Mouse (Mus musculus) forebrain, embryonic 11.5 days (tissue): ENCODE results near the gene Tmem230. TPM values are rescaled to one million over a fixed set of nuclear protein-coding genes. Genes with fewer than 3 reads are reported as not detected.

Source experiments
- ATAC-seq: fragments of 200-750 bp; cut with Nextera tagmentation; replicated peaks from 2 replicates; pipeline ENCODE4 v1.8.0; 2017; ENCODE audit warnings: moderate TSS enrichment; ENCODE audit not compliant: low FRiP score
- DNase-seq: peaks from one replicate; pipeline ENCODE4 v3.0.0-alpha.2; 2017; ENCODE audit warnings: low spot score
- H3K27ac ChIP-seq: fragments of 300-500 bp; sonication (generic); 2 replicates; pipeline ENCODE4 v1.5.1; 2014; ENCODE audit warnings: low read depth, low read length
- H3K27me3 ChIP-seq: fragments of 300-500 bp; sonication (generic); 2 replicates; pipeline ENCODE4 v1.6.1; 2014; ENCODE audit warnings: mild to moderate bottlenecking, low read length, mixed read lengths; ENCODE audit not compliant: control insufficient read depth, insufficient read depth
- H3K36me3 ChIP-seq: fragments of 300-500 bp; sonication (generic); 2 replicates; pipeline ENCODE4 v1.6.1; 2014; ENCODE audit warnings: mild to moderate bottlenecking, low read length, moderate library complexity, mixed read lengths; ENCODE audit not compliant: control insufficient read depth, insufficient read depth
- H3K4me1 ChIP-seq: fragments of 300-500 bp; sonication (generic); replicated peaks from 2 replicates; pipeline ENCODE4 v1.6.1; 2014; ENCODE audit warnings: low read length, mixed read lengths; ENCODE audit not compliant: control insufficient read depth, insufficient read depth
- H3K4me2 ChIP-seq: fragments of 300-500 bp; sonication (generic); 2 replicates; pipeline ENCODE4 v1.6.1; 2014; ENCODE audit warnings: low read depth, mild to moderate bottlenecking, low read length, moderate library complexity, mixed read lengths; ENCODE audit not compliant: severe bottlenecking
- H3K4me3 ChIP-seq: fragments of 300-500 bp; sonication (generic); 2 replicates; pipeline ENCODE4 v1.5.1; 2014; ENCODE audit warnings: low read depth, low read length
- H3K9ac ChIP-seq: fragments of 300-500 bp; sonication (generic); 2 replicates; pipeline ENCODE4 v1.6.1; 2014; ENCODE audit warnings: low read length
- H3K9me3 ChIP-seq: fragments of 300-500 bp; sonication (generic); 2 replicates; pipeline ENCODE4 v1.6.1; 2016; ENCODE audit warnings: low read length, mixed read lengths; ENCODE audit not compliant: control insufficient read depth
- WGBS: fragments of 180-500 bp; shearing (Covaris S2); extraction: QIAGEN DNeasy Blood & Tissue Kit; methylation state at CpG from one replicate; pipeline ENCODE4 v1.1.7; 2014; 5-methylcytosine and 5-hydroxymethylcytosine counted together
- polyA plus RNA-seq: library from polyadenylated mRNA; unstranded; fragments of >200 nt; fragmentation: Nextera tagmentation; extraction: Ambion mirVana; gene quantifications from 2 replicates; pipeline ENCODE4 v1.2.1, GENCODE M21; 2014

The Tmem230 gene
- polyA plus RNA-seq, 1 experiment from 2014 or later, result 48.5 TPM

DNA sequence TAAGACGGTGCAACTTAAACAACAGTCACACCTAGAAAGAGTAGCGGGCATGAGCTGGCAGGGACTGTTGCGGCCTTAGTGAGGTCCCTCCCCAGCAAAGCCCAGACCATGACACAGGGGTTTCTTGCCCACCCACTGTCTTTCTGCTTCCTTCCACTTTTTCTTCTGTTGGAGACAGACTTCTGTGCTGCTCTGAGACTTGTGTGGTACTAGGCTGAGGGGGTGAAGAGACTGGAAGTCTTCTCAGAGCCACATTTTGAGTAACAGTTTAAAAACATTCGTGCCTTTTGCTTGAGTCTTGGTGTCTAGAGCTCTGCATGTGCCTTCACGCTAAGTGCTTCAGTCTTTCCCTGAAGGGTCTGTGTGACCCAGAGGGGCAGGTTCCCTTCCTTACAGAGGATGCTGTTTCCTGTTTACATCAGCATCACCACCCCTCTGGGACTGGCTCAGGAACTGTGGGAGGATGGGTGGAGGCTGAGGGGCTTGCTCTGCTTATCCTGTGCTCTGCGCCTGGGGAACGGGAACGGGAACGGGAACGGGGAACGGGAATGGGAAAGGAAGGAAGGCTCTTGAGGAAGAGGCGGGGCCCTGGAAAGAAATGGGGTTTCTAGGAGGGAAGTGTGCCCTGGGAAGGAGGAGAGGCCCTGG is 37.0 kb upstream of the Tmem230 start:
- Histone ChIP-seq H3K4me2 (no peak overlapping the region), H3K9ac (no peak overlapping the region), H3K27me3 (no peaks in the 10 kb centered on the region), H3K4me1 (peaks cover 15% of the 10 kb centered on the region), H3K27ac (0 out of 2 replicates have a peak overlapping the region, but pooled peaks have one; percentile 6), H3K9me3 (no peaks in the 10 kb centered on the region), H3K36me3 (no peaks in the 10 kb centered on the region), H3K4me3 (no peak overlapping the region)
- DNase-seq (peak; percentile 57), ATAC-seq (no peak)
- 85% methylated on average over 12 of the region's 12 CpGs for WGBS

GRCm38 (mm10) chr2:132283236-132284070 is 35.8 kb upstream of the Tmem230 start:
- DNase-seq (peak; percentile 70), ATAC-seq (peak; percentile 67)
- Histone ChIP-seq H3K9me3 (no peaks in the 10 kb centered on the region), H3K36me3 (no peaks in the 10 kb centered on the region), H3K4me2 (peak overlapping the region; percentile 19; the same call in 1 of the 2 replicates), H3K9ac (no peak overlapping the region), H3K4me1 (peaks cover 15% of the 10 kb centered on the region), H3K27me3 (no peaks in the 10 kb centered on the region), H3K4me3 (no peak overlapping the region), H3K27ac (peak overlapping the region; percentile 64)
- 44% methylated on average over 15 of the region's 15 CpGs for WGBS

DNA sequence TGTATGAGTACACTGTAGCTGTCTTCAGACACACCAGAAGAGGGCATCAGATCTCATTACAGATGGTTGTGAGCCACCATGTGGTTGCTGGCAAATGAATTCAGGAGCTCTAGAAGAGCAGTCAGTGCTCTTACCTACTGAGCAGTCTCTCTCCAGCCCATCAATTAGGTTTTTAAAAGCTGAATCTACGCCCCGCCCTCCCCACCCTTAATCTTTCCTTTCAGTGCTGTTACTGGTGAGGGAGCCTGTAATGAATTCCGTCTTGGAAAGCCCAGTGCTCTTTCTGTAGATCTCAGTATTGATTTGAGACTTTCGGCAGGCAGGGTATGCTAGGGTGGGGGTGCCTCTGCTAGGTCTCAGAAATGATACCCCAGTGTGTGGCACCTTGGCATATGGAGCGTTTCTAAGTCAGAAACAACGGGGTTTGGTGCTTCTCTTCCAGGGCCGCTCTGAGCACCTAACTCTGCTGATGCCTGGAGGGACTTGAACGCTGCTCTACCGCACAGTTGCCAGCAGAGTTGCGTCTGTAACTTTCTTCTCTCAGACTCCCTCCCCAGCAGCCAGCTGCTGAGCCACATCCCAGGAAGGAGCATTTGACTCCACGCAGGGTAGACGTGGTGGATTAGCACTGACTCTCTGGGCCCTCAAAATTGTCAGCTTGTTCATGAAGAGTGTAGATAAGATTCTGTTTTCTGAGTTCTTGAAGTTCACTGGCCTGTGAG is 35.0 kb upstream of the Tmem230 start:
- no peak overlapping the region for H3K4me3 ChIP-seq

DNA sequence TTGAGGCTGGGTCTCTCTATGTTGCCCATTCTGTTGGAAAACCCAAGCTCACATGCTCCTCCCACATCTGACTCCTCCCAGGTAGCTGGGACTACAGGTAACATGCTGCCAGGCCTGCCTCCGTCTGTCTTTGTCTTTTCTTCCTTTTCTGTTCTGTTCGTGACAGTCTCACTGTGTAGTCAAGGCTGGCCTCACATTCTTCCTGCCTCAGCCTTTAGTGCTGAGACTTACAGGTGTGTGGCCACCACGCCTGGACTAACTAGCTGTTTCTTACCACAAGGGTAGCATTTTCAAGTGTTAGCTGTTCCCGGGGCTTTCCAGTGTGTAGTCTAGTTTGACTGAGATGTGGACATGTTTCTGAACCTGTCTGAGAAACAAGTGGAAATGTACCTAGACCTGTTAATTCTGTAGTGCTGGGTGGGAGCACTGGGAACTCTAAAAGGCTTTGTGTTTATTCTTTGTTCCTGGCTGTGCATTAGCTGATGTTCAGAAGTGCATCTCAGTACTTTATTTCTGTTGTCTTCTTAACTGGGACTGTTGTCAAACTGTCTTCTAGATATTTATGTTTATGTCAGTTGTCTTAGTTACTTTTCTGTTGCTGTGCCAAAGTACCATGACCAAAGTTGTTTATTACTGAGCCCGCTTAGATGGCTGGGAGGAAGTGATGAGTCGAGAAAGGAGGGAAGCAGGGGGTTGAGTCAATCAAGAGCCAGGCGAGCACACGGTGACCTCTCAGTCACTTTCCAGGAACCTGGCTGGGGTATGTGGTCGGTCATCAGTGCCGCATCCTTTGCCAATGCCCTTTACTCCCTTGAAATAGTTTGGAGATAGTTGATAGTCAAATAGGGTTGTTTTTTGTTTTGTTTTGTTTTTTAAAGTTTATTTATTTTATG is 34.2 kb upstream of the Tmem230 start:
- Histone ChIP-seq H3K36me3 (no peaks in the 10 kb centered on the region), H3K9me3 (no peaks in the 10 kb centered on the region), H3K4me1 (peaks cover 15% of the 10 kb centered on the region), H3K27me3 (no peaks in the 10 kb centered on the region), H3K4me3 (no peak overlapping the region), H3K27ac (peak overlapping the region; percentile 64; the same call in 1 of the 2 replicates), H3K9ac (no peak overlapping the region), H3K4me2 (no peak overlapping the region)
- no peak for ATAC-seq
- WGBS, result 56% methylated on average over 10 of the region's 10 CpGs
- DNase-seq, result no peak

More for the DNA sequence above, 35.0 kb upstream of the Tmem230 start:
- Histone ChIP-seq H3K36me3 (no peaks in the 10 kb centered on the region), H3K4me2 (peak overlapping the region; percentile 19; the same call in 1 of the 2 replicates), H3K4me1 (peaks cover 15% of the 10 kb centered on the region), H3K9me3 (no peaks in the 10 kb centered on the region), H3K9ac (no peak overlapping the region), H3K27ac (peak overlapping the region; percentile 64), H3K27me3 (no peaks in the 10 kb centered on the region)
- ATAC-seq (peak; percentile 73), DNase-seq (no peak)
- 10% methylated on average over 12 of the region's 12 CpGs for WGBS

GRCm38 (mm10) chr2:132280518-132281120 is 33.0 kb upstream of the Tmem230 start:
- DNase-seq (no peak), ATAC-seq (no peak)
- no peak overlapping the region for H3K27ac ChIP-seq
- no peak overlapping the region for H3K4me3 ChIP-seq
- 93% methylated on average over 10 of the region's 10 CpGs for WGBS
- H3K27me3 ChIP-seq, result no peaks in the 10 kb centered on the region
- no peaks in the 10 kb centered on the region for H3K9me3 ChIP-seq
- peaks cover 15% of the 10 kb centered on the region for H3K4me1 ChIP-seq
- H3K36me3 ChIP-seq, result no peaks in the 10 kb centered on the region
- no peak overlapping the region for H3K4me2 ChIP-seq
- H3K9ac ChIP-seq, result no peak overlapping the region

- H3K4me1 ChIP-seq, result peaks cover 15% of the 10 kb centered on the region
- H3K9ac ChIP-seq, result no peak overlapping the region
- no peak overlapping the region for H3K27ac ChIP-seq
- no peaks in the 10 kb centered on the region; the same call in 1 of the 2 replicates for H3K9me3 ChIP-seq
- no peak for DNase-seq
- no peak overlapping the region for H3K4me2 ChIP-seq
- 85% methylated on average over 4 of the region's 4 CpGs for WGBS
- no peaks in the 10 kb centered on the region for H3K27me3 ChIP-seq
- no peak for ATAC-seq
- no peaks in the 10 kb centered on the region for H3K36me3 ChIP-seq
- H3K4me3 ChIP-seq, result no peak overlapping the region
Measured at GRCm38 (mm10) chr2:132279978-132280377, 32.4 kb upstream of the Tmem230 start.

DNA sequence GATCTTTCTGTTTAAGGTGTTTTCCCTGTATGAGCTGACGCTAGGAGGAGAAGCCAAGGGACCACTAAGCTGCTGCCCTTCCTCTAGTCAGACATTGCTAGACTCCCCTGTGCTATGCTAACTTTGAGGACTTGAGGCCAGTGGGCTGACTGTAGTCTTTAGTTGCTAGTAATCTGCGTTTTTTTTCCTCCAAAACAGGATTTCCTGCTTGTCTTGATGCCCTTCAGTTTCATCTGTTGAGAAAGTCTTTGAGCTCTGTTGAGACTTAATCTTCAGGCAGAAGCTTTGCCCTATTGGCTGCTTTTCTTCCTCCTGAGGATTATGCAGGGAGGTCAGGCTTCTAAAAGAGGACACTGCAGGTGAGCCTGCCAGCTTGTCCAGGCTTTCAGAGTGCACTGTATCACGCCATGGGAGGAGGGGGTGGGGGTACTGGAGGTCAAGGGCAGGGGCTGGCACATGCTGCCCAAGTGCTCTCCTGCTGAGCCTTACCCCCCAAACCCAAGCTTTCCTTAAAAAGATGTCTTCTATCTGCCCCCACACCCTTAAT is 31.8 kb upstream of the Tmem230 start:
- H3K9ac ChIP-seq, result no peak overlapping the region
- H3K4me2 ChIP-seq, result no peak overlapping the region
- no peaks in the 10 kb centered on the region; the same call in 1 of the 2 replicates for H3K9me3 ChIP-seq
- no peak overlapping the region for H3K27ac ChIP-seq
- WGBS, result 49% methylated on average over 3 of the region's 3 CpGs
- ATAC-seq, result no peak
- no peak for DNase-seq
- H3K4me3 ChIP-seq, result no peak overlapping the region
- peaks cover 12% of the 10 kb centered on the region for H3K4me1 ChIP-seq
- no peaks in the 10 kb centered on the region for H3K36me3 ChIP-seq
- no peaks in the 10 kb centered on the region for H3K27me3 ChIP-seq
